Mouse (Mus musculus) limb, embryonic 12.5 days (tissue): ENCODE measurements around the gene Slc25a21. TPM values are rescaled to one million over a fixed set of nuclear protein-coding genes. Genes with fewer than 3 reads are reported as not detected.

Source experiments
- polyA plus RNA-seq: library from polyadenylated mRNA; unstranded; fragments of >200 nt; fragmentation: Nextera tagmentation; extraction: Ambion mirVana; gene quantifications from 2 replicates; pipeline ENCODE4 v1.2.1, GENCODE M21; 2016

The Slc25a21 gene
- polyA plus RNA-seq, 1 experiment from 2014 or later = 1.1 TPM

Other genes starting within 250 kb of the Slc25a21 start
- gene Prps1l3, start 32.9 kb upstream of the Slc25a21 start, polyA plus RNA-seq = 77.3 and 78.1 TPM in 2 replicates
- 8.9 and 9.6 TPM in 2 replicates for gene Mipol1, start 33.0 kb upstream of the Slc25a21 start, polyA plus RNA-seq